Mouse (Mus musculus) thymus, adult 2 months (tissue): ENCODE data around the gene Eddm3b.

Source experiments
- CTCF ChIP-seq: fragments of 200-500 bp; IDR thresholded peaks from 2 replicates; pipeline ENCODE4 v1.5.1; 2012; ENCODE audit warnings: mild to moderate bottlenecking, control low read depth, low read length, moderate library complexity, borderline replicate concordance; ENCODE audit not compliant: control insufficient read depth, poor library complexity, insufficient read depth; ENCODE audit errors: extremely low read depth
- POLR2A ChIP-seq: fragments of 200-500 bp; IDR thresholded peaks from 2 replicates; pipeline ENCODE4 v1.6.1; 2012; ENCODE audit warnings: mild to moderate bottlenecking, low read length, control low read depth, moderate library complexity; ENCODE audit not compliant: control insufficient read depth, poor library complexity, insufficient read depth; ENCODE audit errors: extremely low read depth

GRCm38 (mm10) chr14:51129624-51129975 is 15.4 kb downstream of the Eddm3b start:
- TF ChIP-seq CTCF (no peak), POLR2A (no peak)
